Mouse (Mus musculus) embryonic facial prominence, embryonic 13.5 days (tissue): ENCODE measurements around the gene Vash2. TPM values are rescaled to one million over a fixed set of nuclear protein-coding genes. Genes with fewer than 3 reads are reported as not detected.
"Not testable (repeated sequence)": the region's sequence is repeated elsewhere in the genome, so short reads cannot be mapped to it uniquely, and the experiment has no call there.

Source experiments
- ATAC-seq: fragments of 200-750 bp; cut with Nextera tagmentation; 2 replicates; pipeline ENCODE4 v1.8.0; 2017; ENCODE audit warnings: low read depth; ENCODE audit not compliant: insufficient number of reproducible peaks, insufficient read depth, low FRiP score, low TSS enrichment
- H3K27ac ChIP-seq: fragments of 300-500 bp; sonication (generic); 2 replicates; pipeline ENCODE4 v1.5.1; 2015; ENCODE audit warnings: moderate library complexity, mild to moderate bottlenecking, inconsistent platforms
- H3K27me3 ChIP-seq: fragments of 300-500 bp; sonication (generic); 2 replicates; pipeline ENCODE4 v1.6.1; 2015; ENCODE audit warnings: mild to moderate bottlenecking, inconsistent platforms
- H3K36me3 ChIP-seq: fragments of 300-500 bp; sonication (generic); 2 replicates; pipeline ENCODE4 v1.6.1; 2015; ENCODE audit warnings: mild to moderate bottlenecking, inconsistent platforms
- H3K4me1 ChIP-seq: fragments of 300-500 bp; sonication (generic); 2 replicates; pipeline ENCODE4 v1.6.1; 2015; ENCODE audit warnings: inconsistent platforms
- H3K4me2 ChIP-seq: fragments of 300-500 bp; sonication (generic); 2 replicates; pipeline ENCODE4 v1.6.1; 2015; ENCODE audit warnings: moderate library complexity, mild to moderate bottlenecking, inconsistent platforms
- H3K4me3 ChIP-seq: fragments of 300-500 bp; sonication (generic); 2 replicates; pipeline ENCODE4 v1.5.1; 2015; ENCODE audit warnings: mild to moderate bottlenecking, inconsistent platforms
- H3K9ac ChIP-seq: fragments of 300-500 bp; sonication (generic); 2 replicates; pipeline ENCODE4 v1.6.1; 2015; ENCODE audit warnings: mild to moderate bottlenecking, inconsistent platforms
- H3K9me3 ChIP-seq: fragments of 300-500 bp; sonication (generic); 2 replicates; pipeline ENCODE4 v1.6.1; 2016; ENCODE audit warnings: inconsistent platforms
- WGBS: fragments of 180-500 bp; shearing (Covaris S2); methylation state at CpG from one replicate; pipeline ENCODE4 v1.1.7; 2015; ENCODE audit warnings: mixed read lengths; 5-methylcytosine and 5-hydroxymethylcytosine counted together
- polyA plus RNA-seq: library from polyadenylated mRNA; unstranded; fragments of >200 nt; fragmentation: Nextera tagmentation; extraction: Ambion mirVana; gene quantifications from 2 replicates; pipeline ENCODE4 v1.2.1, GENCODE M21; 2015

Gene Vash2
- 54.3 and 54.7 TPM in 2 replicates for polyA plus RNA-seq

DNA sequence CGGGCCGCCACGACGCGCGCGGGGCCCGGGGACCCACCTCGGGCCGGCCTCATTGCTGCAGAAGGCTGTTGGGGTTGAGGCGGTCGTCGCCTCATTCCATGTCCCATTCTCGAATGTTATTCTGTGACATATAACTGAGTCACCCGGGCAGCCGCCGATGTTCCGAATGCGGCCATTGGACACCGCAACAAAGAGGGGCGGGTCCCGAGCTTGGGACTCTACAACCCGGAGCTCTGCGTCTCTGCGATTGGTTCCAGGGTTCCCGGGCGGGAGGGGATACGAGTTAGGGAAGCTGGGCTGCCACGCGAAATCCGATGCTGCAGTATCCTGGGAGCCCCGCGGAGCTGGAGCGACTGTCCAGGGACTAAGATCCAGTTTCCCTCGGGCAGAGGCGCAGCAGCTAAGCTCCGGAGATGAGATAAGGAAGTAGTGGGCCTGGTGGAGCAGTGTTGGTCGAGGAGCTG, at the start of gene Vash2:
TSS of gene Vash2 (minus strand) at position 197 of the 464 bp plus-strand sequence.
- Histone ChIP-seq H3K4me3 (peak within 1 kb of the TSS; percentile 73), H3K4me1 (peaks cover 32% of the 10 kb centered on the region), H3K4me2 (peak within 1 kb of the TSS; percentile 89), H3K27me3 (no peaks in the 10 kb centered on the region), H3K9ac (peak within 1 kb of the TSS; percentile 94), H3K36me3 (peaks cover 20% of the 10 kb centered on the region), H3K27ac (peak within 1 kb of the TSS; percentile 97), H3K9me3 (no peaks in the 10 kb centered on the region)
- 0% methylated on average over 38 of the region's 38 CpGs for WGBS
- ATAC-seq, result peak; percentile 96

DNA sequence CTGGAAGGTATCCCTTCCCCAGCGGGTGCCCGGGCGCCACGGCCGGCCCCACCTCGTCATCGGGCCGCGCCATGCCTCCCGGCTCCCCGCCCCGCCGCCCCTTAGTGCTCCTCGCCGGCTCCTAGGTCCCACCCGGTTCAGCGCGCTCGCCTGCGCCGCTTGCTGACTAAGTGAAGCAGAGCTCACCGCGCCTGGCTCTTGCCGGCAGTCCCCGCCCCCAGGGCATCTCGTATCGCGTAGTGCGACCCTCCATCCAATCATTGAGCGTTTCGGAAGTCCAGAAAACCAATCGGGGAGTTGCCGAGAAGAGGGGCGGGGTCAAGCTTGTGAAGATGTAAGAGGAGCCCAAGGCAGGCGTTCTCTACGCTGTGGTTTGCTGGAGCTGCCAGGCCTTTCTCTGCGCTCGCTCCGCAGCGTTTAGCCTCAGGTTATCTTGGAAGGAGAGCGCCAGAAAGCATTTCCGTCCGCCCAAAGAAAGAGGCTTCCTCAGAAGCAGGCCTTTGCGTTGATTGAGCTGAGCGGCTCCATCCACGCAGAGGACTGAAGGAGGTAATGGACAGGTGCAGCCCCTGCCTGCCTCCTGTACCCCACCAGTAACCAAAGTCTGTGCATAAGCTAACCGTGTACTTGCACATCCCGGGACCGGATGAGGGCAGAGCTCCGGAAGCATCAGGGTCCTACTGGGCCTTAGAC, 47.1 kb upstream of the Vash2 start, which contains the start of gene Flvcr1:
TSS of gene Flvcr1 (minus strand) at position 138 of the 693 bp plus-strand sequence.
- H3K9ac ChIP-seq, result peak within 1 kb of the TSS; percentile 91
- peak; percentile 99 for ATAC-seq
- H3K9me3 ChIP-seq, result no peaks in the 10 kb centered on the region
- H3K4me3 ChIP-seq, result peak within 1 kb of the TSS; percentile 78
- peak within 1 kb of the TSS; percentile 98 for H3K4me2 ChIP-seq
- H3K36me3 ChIP-seq, result peaks cover 7% of the 10 kb centered on the region
- no peaks in the 10 kb centered on the region for H3K27me3 ChIP-seq
- peak within 1 kb of the TSS; percentile 89 for H3K27ac ChIP-seq
- WGBS, result under 1% methylated on average over 50 of the region's 50 CpGs
- H3K4me1 ChIP-seq, result peaks cover 18% of the 10 kb centered on the region

DNA sequence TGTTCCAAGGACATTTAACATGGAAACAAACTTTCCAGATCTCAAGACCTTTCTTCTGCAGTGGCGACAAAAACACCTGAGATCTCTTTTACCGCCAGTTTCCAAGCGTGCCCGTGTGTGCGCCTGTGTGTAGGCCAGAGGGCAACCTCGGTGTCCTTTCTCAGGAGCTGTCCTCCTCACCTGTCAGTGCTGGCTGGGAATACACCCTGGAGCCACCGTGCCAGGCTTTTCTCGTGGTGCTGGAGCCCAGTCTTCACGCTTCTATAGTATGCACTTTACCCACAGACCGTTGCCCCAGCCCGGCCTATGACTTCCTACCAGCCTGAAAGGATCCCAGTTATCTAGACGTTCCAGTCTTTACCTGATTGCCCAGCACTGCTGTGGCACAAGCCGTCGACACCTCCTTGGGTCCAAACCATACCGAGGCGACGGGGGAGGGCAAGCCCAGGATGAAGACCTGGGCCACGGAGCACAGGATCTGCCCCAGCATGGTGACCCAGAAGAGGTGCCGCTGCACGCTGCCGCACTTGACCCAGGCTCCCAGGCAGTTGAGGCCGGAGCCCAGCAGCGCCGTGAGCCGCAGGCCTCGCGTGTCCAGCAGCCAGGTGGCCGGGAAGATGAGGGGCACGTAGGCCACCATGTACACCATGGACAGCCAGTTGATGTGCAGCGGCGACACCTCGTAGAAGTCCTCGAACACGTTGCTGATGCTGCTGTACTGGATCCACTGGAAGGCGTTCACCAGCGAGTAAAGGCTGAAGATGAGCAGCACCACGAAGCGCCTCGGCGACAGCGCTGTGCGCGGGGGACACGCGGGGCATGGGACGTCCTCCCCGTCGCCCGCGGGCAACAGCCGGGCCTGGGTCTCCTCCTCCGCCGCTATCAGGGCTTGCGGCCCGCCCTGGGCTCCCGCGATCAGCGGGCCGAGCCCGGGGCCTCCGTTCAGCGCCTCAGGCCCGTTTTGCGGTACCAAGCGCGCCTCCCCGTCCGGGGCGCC, 46.2 kb upstream of the Vash2 start:
- H3K36me3 ChIP-seq, result peaks cover 7% of the 10 kb centered on the region
- H3K4me2 ChIP-seq, result peak overlapping the region; percentile 98
- 0 out of 2 replicates have a peak, but pooled peaks have one; percentile 2 for ATAC-seq
- peak overlapping the region; percentile 78 for H3K27ac ChIP-seq
- no peaks in the 10 kb centered on the region for H3K27me3 ChIP-seq
- H3K9me3 ChIP-seq, result no peaks in the 10 kb centered on the region
- peak overlapping the region; percentile 91 for H3K9ac ChIP-seq
- H3K4me3 ChIP-seq, result peak overlapping the region; percentile 78
- 2% methylated on average over 69 of the region's 69 CpGs for WGBS
- H3K4me1 ChIP-seq, result peaks cover 20% of the 10 kb centered on the region

DNA sequence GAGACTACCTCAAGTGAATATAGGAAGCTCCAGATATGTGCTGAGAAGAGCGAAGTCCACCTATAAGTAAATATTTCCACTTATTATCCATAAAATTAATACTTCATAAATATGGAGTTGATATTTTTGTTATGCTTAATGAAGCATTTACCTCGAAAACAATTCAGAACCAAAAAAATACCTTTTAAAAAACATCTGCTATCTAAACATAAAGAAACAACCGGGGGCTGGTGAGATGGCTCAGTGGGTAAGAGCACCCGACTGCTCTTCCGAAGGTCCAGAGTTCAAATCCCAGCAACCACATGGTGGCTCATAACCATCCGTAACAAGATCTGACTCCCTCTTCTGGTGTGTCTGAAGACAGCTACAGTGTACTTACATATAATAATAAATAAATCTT, 44.7 kb upstream of the Vash2 start:
- H3K9me3 ChIP-seq, H3K27me3 ChIP-seq, ATAC-seq, H3K27ac ChIP-seq, H3K4me3 ChIP-seq, H3K9ac ChIP-seq, H3K4me2 ChIP-seq: not testable (repeated sequence)
- WGBS, result 87% methylated on average over 6 of the region's 6 CpGs
- Histone ChIP-seq H3K36me3 (peaks cover 10% of the 10 kb centered on the region), H3K4me1 (peaks cover 20% of the 10 kb centered on the region)

DNA sequence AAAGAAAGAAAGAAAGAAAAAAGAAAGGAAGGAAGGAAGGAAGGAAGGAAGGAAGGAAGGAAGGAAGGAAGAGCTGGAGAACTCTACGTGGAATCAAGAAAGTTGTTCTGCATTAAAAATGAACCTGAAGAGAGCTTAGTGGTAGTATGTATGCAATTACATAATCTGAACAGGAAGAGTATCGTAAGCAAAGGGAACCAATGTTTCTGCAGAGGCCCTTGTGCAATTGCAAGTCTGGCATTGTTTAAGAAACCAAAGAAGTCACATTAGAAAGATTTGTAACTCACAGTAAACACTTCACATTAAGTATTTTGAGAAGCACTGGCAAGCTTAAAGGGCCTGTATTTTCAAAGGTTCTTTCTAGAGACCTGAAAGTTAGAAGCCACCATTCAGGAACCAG, 44.0 kb upstream of the Vash2 start:
- 55% methylated on average over 2 of the region's 2 CpGs for WGBS
- no peak overlapping the region for H3K4me3 ChIP-seq
- peaks cover 20% of the 10 kb centered on the region for H3K4me1 ChIP-seq
- no peak overlapping the region for H3K27ac ChIP-seq
- no peak overlapping the region for H3K9ac ChIP-seq
- no peaks in the 10 kb centered on the region for H3K9me3 ChIP-seq
- no peak for ATAC-seq
- no peaks in the 10 kb centered on the region for H3K27me3 ChIP-seq
- peaks cover 10% of the 10 kb centered on the region for H3K36me3 ChIP-seq
- no peak overlapping the region for H3K4me2 ChIP-seq

DNA sequence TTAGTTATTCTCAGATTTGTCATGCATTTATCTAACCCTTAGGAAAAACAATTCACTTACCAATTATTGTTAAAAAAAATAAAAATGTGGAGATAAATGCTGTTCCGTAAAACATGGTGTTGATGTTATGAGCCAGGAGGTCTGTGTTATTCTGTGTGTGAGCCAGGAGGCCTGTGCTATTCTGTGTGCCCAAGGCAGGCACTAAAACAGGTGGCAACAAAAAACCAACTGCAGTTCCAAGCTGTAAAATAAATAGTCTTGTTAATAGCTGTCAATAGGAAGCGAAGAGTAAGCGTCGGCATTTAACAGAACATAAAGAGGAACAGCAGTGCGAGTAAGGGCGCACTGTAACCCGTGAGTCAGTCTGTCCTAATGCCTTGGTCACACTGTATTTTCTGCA, 41.9 kb upstream of the Vash2 start:
- H3K4me1 ChIP-seq, result peaks cover 13% of the 10 kb centered on the region
- H3K4me3 ChIP-seq, result no peak overlapping the region
- no peak overlapping the region for H3K4me2 ChIP-seq
- H3K9me3 ChIP-seq, result no peaks in the 10 kb centered on the region
- ATAC-seq, result no peak
- H3K27me3 ChIP-seq, result no peaks in the 10 kb centered on the region
- peaks cover 10% of the 10 kb centered on the region for H3K36me3 ChIP-seq
- 83% methylated on average over 7 of the region's 7 CpGs for WGBS
- H3K9ac ChIP-seq, result no peak overlapping the region
- H3K27ac ChIP-seq, result no peak overlapping the region

DNA sequence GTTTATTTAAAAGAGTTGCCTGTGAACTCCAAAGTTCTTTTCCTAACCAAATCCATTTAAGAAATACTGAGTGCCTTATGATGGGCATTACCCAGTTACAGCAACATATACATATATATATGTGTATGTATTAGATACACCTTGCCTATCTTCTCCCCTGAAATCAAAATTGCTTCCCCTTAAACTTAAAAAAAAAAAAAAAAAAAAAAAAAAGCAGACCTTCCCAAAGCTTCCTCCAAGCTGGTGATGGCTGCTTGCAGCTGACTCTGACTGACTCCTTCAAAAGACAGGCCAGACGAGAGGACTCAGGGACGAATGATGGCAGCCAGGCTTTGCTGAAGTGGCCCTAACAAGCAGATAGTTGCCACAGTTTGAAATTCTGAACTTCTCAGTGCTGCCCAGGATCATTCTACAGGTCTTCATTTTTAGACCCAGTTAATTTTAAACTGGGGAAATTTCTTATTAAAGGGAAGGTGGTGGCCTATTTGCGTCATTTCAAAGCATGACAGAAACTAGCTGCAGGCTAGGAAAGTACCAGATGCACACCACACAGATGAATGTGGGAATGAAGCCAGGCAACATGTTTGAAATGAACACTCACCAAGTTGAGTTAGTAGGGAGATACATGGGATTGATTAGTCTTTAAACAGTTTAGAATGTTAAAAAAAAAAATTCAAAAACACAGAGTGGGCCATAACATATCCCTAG, 41.3 kb upstream of the Vash2 start:
- peaks cover 13% of the 10 kb centered on the region for H3K4me1 ChIP-seq
- no peaks in the 10 kb centered on the region for H3K27me3 ChIP-seq
- H3K27ac ChIP-seq, result no peak overlapping the region
- H3K9me3 ChIP-seq, result no peaks in the 10 kb centered on the region
- ATAC-seq, result no peak
- 61% methylated on average over 3 of the region's 3 CpGs for WGBS
- H3K36me3 ChIP-seq, result peaks cover 10% of the 10 kb centered on the region
- no peak overlapping the region for H3K4me3 ChIP-seq
- no peak overlapping the region for H3K9ac ChIP-seq
- H3K4me2 ChIP-seq, result no peak overlapping the region

DNA sequence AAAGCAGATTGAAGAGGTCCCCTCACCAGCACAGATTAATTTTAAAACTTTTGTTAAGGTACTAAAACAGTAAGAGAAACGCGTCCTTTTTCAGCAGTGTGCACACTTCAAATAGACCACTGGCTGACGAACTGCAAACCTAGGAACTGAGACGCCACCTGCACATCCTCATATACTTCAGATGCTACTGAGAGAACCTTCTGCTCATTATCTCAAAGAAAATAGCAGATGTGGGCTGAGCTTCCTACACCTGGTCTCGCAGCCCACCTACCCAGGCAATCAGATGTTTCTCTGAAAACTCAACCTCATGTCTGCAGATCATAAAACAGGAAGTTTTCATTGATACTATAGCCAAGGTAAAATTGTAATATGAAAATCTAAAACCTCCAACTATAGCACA, 40.7 kb upstream of the Vash2 start:
- H3K27me3 ChIP-seq, result no peaks in the 10 kb centered on the region
- no peak overlapping the region for H3K4me3 ChIP-seq
- H3K27ac ChIP-seq, result no peak overlapping the region
- H3K36me3 ChIP-seq, result peaks cover 12% of the 10 kb centered on the region
- H3K9ac ChIP-seq, result no peak overlapping the region
- 94% methylated on average over 5 of the region's 5 CpGs for WGBS
- no peak overlapping the region for H3K4me2 ChIP-seq
- ATAC-seq, result no peak
- H3K4me1 ChIP-seq, result peaks cover 8% of the 10 kb centered on the region
- H3K9me3 ChIP-seq, result no peaks in the 10 kb centered on the region

DNA sequence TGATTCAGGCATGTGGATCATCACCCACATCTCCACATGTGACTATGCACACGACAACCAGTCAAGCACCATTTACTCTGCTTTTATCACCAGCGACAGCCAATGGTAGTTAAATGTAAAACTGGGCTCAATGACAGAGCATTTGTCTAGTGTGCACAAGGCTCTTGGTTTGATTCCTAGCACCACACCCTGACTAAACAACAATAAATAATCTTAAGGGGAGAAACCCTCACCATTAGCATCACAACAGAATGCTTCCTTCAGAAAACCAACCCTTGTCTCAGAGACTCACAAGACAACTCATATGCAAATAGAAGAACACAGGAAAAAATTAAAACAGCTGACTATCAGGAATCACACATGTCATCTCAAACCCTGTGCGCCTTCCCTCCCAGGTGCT, 35.2 kb upstream of the Vash2 start:
- H3K9me3 ChIP-seq, result no peaks in the 10 kb centered on the region
- H3K27me3 ChIP-seq, result no peaks in the 10 kb centered on the region

DNA sequence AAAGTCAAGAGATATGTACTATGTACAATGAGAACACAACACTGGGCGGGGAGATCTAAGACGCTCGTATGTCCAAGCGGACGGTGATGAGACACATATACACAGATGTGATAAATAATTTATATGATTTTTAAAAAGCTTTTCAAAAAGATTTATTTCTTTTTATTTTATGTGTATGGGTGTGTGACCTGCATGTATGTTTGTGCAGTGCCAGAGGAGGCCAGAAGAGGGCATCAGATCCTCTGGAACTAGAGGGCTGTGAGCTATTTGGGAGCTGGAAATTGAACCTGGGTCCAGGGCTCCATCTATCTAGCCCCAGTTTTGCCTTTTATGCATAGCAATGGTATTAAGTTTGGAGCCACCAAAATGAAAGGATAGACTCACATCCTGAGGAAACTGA, 29.6 kb upstream of the Vash2 start:
- 97% methylated on average over 5 of the region's 5 CpGs for WGBS
- no peak overlapping the region for H3K4me2 ChIP-seq
- no peak for ATAC-seq
- peaks cover 73% of the 10 kb centered on the region for H3K36me3 ChIP-seq
- H3K9ac ChIP-seq, result no peak overlapping the region
- no peaks in the 10 kb centered on the region for H3K27me3 ChIP-seq
- H3K4me1 ChIP-seq, result no peaks in the 10 kb centered on the region
- H3K9me3 ChIP-seq, result no peaks in the 10 kb centered on the region
- H3K27ac ChIP-seq, result no peak overlapping the region
- H3K4me3 ChIP-seq, result no peak overlapping the region

More for the DNA sequence above, 35.2 kb upstream of the Vash2 start:
- Histone ChIP-seq H3K4me2 (no peak overlapping the region), H3K4me1 (no peaks in the 10 kb centered on the region), H3K27ac (no peak overlapping the region), H3K4me3 (no peak overlapping the region), H3K9ac (no peak overlapping the region), H3K36me3 (peaks cover 44% of the 10 kb centered on the region)
- ATAC-seq, result no peak
- 93% methylated on average over 3 of the region's 3 CpGs for WGBS

DNA sequence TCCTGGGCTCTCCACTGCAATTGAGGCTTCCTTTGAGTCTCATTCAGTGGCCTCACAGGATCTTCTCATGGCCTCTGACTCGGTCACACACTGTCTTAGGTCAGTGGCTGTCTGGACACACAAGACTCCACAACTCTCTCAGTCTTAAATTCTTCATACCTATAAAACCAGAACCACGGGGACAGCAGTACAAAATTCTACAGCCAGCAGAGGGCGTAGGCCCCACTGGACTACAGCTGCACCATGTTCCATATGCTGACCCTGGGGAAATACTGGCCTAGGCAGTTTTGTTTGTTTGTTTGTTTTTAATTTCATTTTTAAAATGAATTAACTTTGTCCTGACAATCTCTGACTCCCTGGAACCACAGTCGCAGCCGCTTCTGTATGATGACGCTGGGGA, 23.1 kb upstream of the Vash2 start:
- Histone ChIP-seq H3K4me1 (no peaks in the 10 kb centered on the region), H3K36me3 (peaks cover 16% of the 10 kb centered on the region), H3K4me2 (no peak overlapping the region), H3K27me3 (no peaks in the 10 kb centered on the region), H3K4me3 (no peak overlapping the region), H3K27ac (no peak overlapping the region), H3K9me3 (no peaks in the 10 kb centered on the region), H3K9ac (no peak overlapping the region)
- whole genome bisulfite sequencing, result 67% methylated on average over 6 of the region's 6 CpGs
- ATAC-seq, result no peak
